In genomic region chr19:6978639-6978974, GRCm38 (mm10) we compare ENCODE assay signal across 8 mouse cellular contexts. TPM values are rescaled to one million over a fixed set of nuclear protein-coding genes. Genes with fewer than 3 reads are reported as not detected.
DNase-seq lines count a peak whose midpoint lies in the region; ATAC-seq and TF ChIP-seq lines count a peak whose summit lies in the region.

No protein-coding gene starts in this region.

- H3K36me3 ChIP-seq in heart, embryonic 16.5 days (ENCODE audit: control insufficient read depth, insufficient read depth) = peaks cover 30% of the 10 kb centered on the region
- peaks cover 17% of the 10 kb centered on the region for H3K36me3 ChIP-seq in hindbrain, embryonic 16.5 days (ENCODE audit: control insufficient read depth, insufficient read depth, low read length)
- peaks cover 26% of the 10 kb centered on the region for H3K36me3 ChIP-seq in midbrain, embryonic 14.5 days (ENCODE audit: control insufficient read depth, insufficient read depth, low read length)
- H3K36me3 ChIP-seq in lung, postnatal 0 days (ENCODE audit: insufficient read depth, low read length) = no peaks in the 10 kb centered on the region

- TF ChIP-seq EP300 in lung, postnatal 0 days (IDR thresholded peaks at IDR 0.05) = no peak

- ATAC-seq in heart, embryonic 16.5 days (replicated peaks; ENCODE audit: extremely low read depth, insufficient read depth, low FRiP score) = no peak
- ATAC-seq in hindbrain, embryonic 16.5 days = no peak
- no peak for ATAC-seq in midbrain, embryonic 14.5 days (ENCODE audit: low FRiP score, low TSS enrichment)
- ATAC-seq in lung, postnatal 0 days = no peak

- TF ChIP-seq CTCF in cortical plate, adult 2 months (IDR thresholded peaks at IDR 0.05; ENCODE audit: extremely low read depth, insufficient read depth, low read length) = no peak
- TF ChIP-seq CTCF in lung, postnatal 0 days (IDR thresholded peaks at IDR 0.05) = no peak

- H3K4me2 ChIP-seq in heart, embryonic 16.5 days (ENCODE audit: low read depth, low read length) = peak overlapping the region; percentile 75
- H3K4me2 ChIP-seq in hindbrain, embryonic 16.5 days (ENCODE audit: low read length) = peak overlapping the region; percentile 73
- H3K4me2 ChIP-seq in midbrain, embryonic 14.5 days (ENCODE audit: low read length) = peak overlapping the region; percentile 75
- no peak overlapping the region for H3K4me2 ChIP-seq in lung, postnatal 0 days (replicated peaks; ENCODE audit: low read depth, low read length)

- H3K27me3 ChIP-seq in heart, embryonic 16.5 days (ENCODE audit: control insufficient read depth, insufficient read depth, low read length) = no peaks in the 10 kb centered on the region
- no peaks in the 10 kb centered on the region for H3K27me3 ChIP-seq in hindbrain, embryonic 16.5 days (replicated peaks; ENCODE audit: control insufficient read depth, insufficient read depth, low read length)
- no peaks in the 10 kb centered on the region for H3K27me3 ChIP-seq in midbrain, embryonic 14.5 days (ENCODE audit: control insufficient read depth, insufficient read depth, low read length)
- H3K27me3 ChIP-seq in lung, postnatal 0 days (replicated peaks; ENCODE audit: insufficient read depth, low read length) = no peaks in the 10 kb centered on the region

- H3K9me3 ChIP-seq in heart, embryonic 16.5 days (replicated peaks; ENCODE audit: control insufficient read depth, low read length) = no peaks in the 10 kb centered on the region
- H3K9me3 ChIP-seq in hindbrain, embryonic 16.5 days (ENCODE audit: control insufficient read depth, low read length) = no peaks in the 10 kb centered on the region
- H3K9me3 ChIP-seq in midbrain, embryonic 14.5 days (ENCODE audit: control insufficient read depth, low read length) = no peaks in the 10 kb centered on the region
- no peaks in the 10 kb centered on the region for H3K9me3 ChIP-seq in lung, postnatal 0 days (ENCODE audit: low read length)

- peak overlapping the region; percentile 61 for H3K4me3 ChIP-seq in heart, embryonic 16.5 days (ENCODE audit: low read length)
- peak overlapping the region; percentile 65 for H3K4me3 ChIP-seq in cortical plate, adult 2 months (ENCODE audit: insufficient read depth, low read length)
- H3K4me3 ChIP-seq in hindbrain, embryonic 16.5 days (ENCODE audit: low read length) = peak overlapping the region; percentile 68
- peak overlapping the region; percentile 66 for H3K4me3 ChIP-seq in midbrain, embryonic 14.5 days (replicated peaks; ENCODE audit: low read depth, low read length)
- no peak overlapping the region for H3K4me3 ChIP-seq in lung, postnatal 0 days (ENCODE audit: low read depth, low read length)

- peak overlapping the region; percentile 81 for H3K9ac ChIP-seq in heart, embryonic 16.5 days (ENCODE audit: low read length)
- peak overlapping the region; percentile 84 for H3K9ac ChIP-seq in hindbrain, embryonic 16.5 days (ENCODE audit: low read depth, low read length)
- H3K9ac ChIP-seq in midbrain, embryonic 14.5 days (replicated peaks; ENCODE audit: low read length) = peak overlapping the region; percentile 75; the same call in 1 of the 2 replicates
- H3K9ac ChIP-seq in lung, postnatal 0 days (replicated peaks; ENCODE audit: low read depth) = no peak overlapping the region

- WGBS in heart, embryonic 16.5 days = 30% methylated on average over 3 of the region's 3 CpGs
- 53% methylated on average over 3 of the region's 3 CpGs for WGBS in hindbrain, embryonic 16.5 days
- WGBS in midbrain, embryonic 14.5 days = 57% methylated on average over 3 of the region's 3 CpGs
- 39% methylated on average over 3 of the region's 3 CpGs for WGBS in lung, postnatal 0 days

- H3K4me1 ChIP-seq in heart, embryonic 16.5 days (ENCODE audit: control insufficient read depth, insufficient read depth, low read length) = peaks cover 40% of the 10 kb centered on the region
- peaks cover 5% of the 10 kb centered on the region; the same call in 1 of the 2 replicates for H3K4me1 ChIP-seq in cortical plate, adult 2 months (ENCODE audit: control insufficient read depth, insufficient read depth, low read length)
- H3K4me1 ChIP-seq in hindbrain, embryonic 16.5 days (ENCODE audit: control insufficient read depth, insufficient read depth, low read depth, low read length) = peaks cover 42% of the 10 kb centered on the region
- H3K4me1 ChIP-seq in midbrain, embryonic 14.5 days (ENCODE audit: control insufficient read depth, insufficient read depth, low read length) = peaks cover 40% of the 10 kb centered on the region
- H3K4me1 ChIP-seq in lung, postnatal 0 days (ENCODE audit: insufficient read depth, low read depth, low read length) = peaks cover 16% of the 10 kb centered on the region

- DNase-seq in heart, adult 18-20 months = no peak
- no peak for DNase-seq in midbrain, embryonic 14.5 days
- DNase-seq in adrenal gland, postnatal 4 days (ENCODE audit: low spot score in 2 of 2) = no peak
- no peak for DNase-seq in layer of hippocampus, postnatal 10 days (ENCODE audit: low spot score in 2 of 2)
- no peak for DNase-seq in lung, postnatal 0 days (ENCODE audit: low spot score)

- peak overlapping the region; percentile 98; the same call in 1 of the 2 replicates for H3K27ac ChIP-seq in heart, embryonic 16.5 days (ENCODE audit: low read length)
- H3K27ac ChIP-seq in cortical plate, adult 2 months (ENCODE audit: insufficient read depth, low read length) = no peak overlapping the region
- H3K27ac ChIP-seq in hindbrain, embryonic 16.5 days (ENCODE audit: low read depth, low read length) = peak overlapping the region; percentile 97; the same call in 1 of the 2 replicates
- peak overlapping the region; percentile 96; the same call in 1 of the 2 replicates for H3K27ac ChIP-seq in midbrain, embryonic 14.5 days (replicated peaks; ENCODE audit: low read depth, low read length)
- no peak overlapping the region for H3K27ac ChIP-seq in lung, postnatal 0 days (ENCODE audit: low read length)

- no peak for TF ChIP-seq POLR2A in cortical plate, adult 2 months (IDR thresholded peaks at IDR 0.05; ENCODE audit: extremely low read depth, insufficient read depth, low read length)

RNA-seq across cellular contexts. Expression of gene Fkbp2, which starts 1.7 kb away (rescaled TPM):
- polyA plus RNA-seq in heart, embryonic 16.5 days (2015; fragmentation: Nextera tagmentation; extraction: Ambion mirVana) = 83.7 and 95.0 TPM in 2 replicates
- 10 to 100 TPM; 18.9 to 19.1 TPM for total RNA-seq in heart, adult 18-20 months (2021)
- polyA plus RNA-seq in cortical plate, adult 2 months (2012; rRNA removed) = 215 and 217 TPM in 2 replicates
- polyA plus RNA-seq in hindbrain, embryonic 16.5 days (2015; fragmentation: Nextera tagmentation; extraction: Ambion mirVana) = 159 and 192 TPM in 2 replicates
- 73.8 and 86.9 TPM in 2 replicates for polyA plus RNA-seq in midbrain, embryonic 14.5 days (2014; fragmentation: Nextera tagmentation; extraction: Ambion mirVana)
- 10 to 100 TPM; 61.6 to 66.4 TPM for total RNA-seq in adrenal gland, postnatal 4 days (2021)
- 10 to 100 TPM; 77.0 to 98.0 TPM for total RNA-seq in layer of hippocampus, postnatal 10 days (2021)
- 105 and 107 TPM in 2 replicates for polyA plus RNA-seq in lung, postnatal 0 days (2015; fragmentation: Nextera tagmentation; extraction: Ambion mirVana)

RNA-seq across cellular contexts. Expression of gene Plcb3, which starts 2.3 kb away (rescaled TPM):
- polyA plus RNA-seq in heart, embryonic 16.5 days (2015; fragmentation: Nextera tagmentation; extraction: Ambion mirVana) = 16.8 and 21.1 TPM in 2 replicates
- 10 to 100 TPM; 14.7 TPM for total RNA-seq in heart, adult 18-20 months (2021)
- 17.4 and 18.4 TPM in 2 replicates for polyA plus RNA-seq in cortical plate, adult 2 months (2012; rRNA removed)
- polyA plus RNA-seq in hindbrain, embryonic 16.5 days (2015; fragmentation: Nextera tagmentation; extraction: Ambion mirVana) = 13.1 and 13.8 TPM in 2 replicates
- polyA plus RNA-seq in midbrain, embryonic 14.5 days (2014; fragmentation: Nextera tagmentation; extraction: Ambion mirVana) = 6.3 and 8.8 TPM in 2 replicates
- total RNA-seq in adrenal gland, postnatal 4 days (2021) = 10 to 100 TPM; 63.7 to 66.2 TPM
- 10 to 100 TPM; 16.4 to 18.4 TPM for total RNA-seq in layer of hippocampus, postnatal 10 days (2021)
- polyA plus RNA-seq in lung, postnatal 0 days (2015; fragmentation: Nextera tagmentation; extraction: Ambion mirVana) = 33.6 and 40.7 TPM in 2 replicates

RNA-seq across cellular contexts. Expression of gene Ppp1r14b, which starts 3.8 kb away (rescaled TPM):
- 68.9 and 104 TPM in 2 replicates for polyA plus RNA-seq in heart, embryonic 16.5 days (2015; fragmentation: Nextera tagmentation; extraction: Ambion mirVana)
- 10 to 100 TPM; 78.3 to 95.2 TPM for total RNA-seq in heart, adult 18-20 months (2021)
- 48.3 and 49.4 TPM in 2 replicates for polyA plus RNA-seq in cortical plate, adult 2 months (2012; rRNA removed)
- 89.4 and 96.8 TPM in 2 replicates for polyA plus RNA-seq in hindbrain, embryonic 16.5 days (2015; fragmentation: Nextera tagmentation; extraction: Ambion mirVana)
- polyA plus RNA-seq in midbrain, embryonic 14.5 days (2014; fragmentation: Nextera tagmentation; extraction: Ambion mirVana) = 198 and 257 TPM in 2 replicates
- total RNA-seq in adrenal gland, postnatal 4 days (2021) = 100 to 1,000 TPM; 292 to 312 TPM
- 100 to 1,000 TPM; 126 to 139 TPM for total RNA-seq in layer of hippocampus, postnatal 10 days (2021)
- polyA plus RNA-seq in lung, postnatal 0 days (2015; fragmentation: Nextera tagmentation; extraction: Ambion mirVana) = 60.5 and 62.7 TPM in 2 replicates

RNA-seq across cellular contexts. Expression of gene Vegfb, which starts 8.8 kb away (rescaled TPM):
- 123 and 171 TPM in 2 replicates for polyA plus RNA-seq in heart, embryonic 16.5 days (2015; fragmentation: Nextera tagmentation; extraction: Ambion mirVana)
- 100 to 1,000 TPM; 462 to 481 TPM for total RNA-seq in heart, adult 18-20 months (2021)
- 99.6 and 107 TPM in 2 replicates for polyA plus RNA-seq in cortical plate, adult 2 months (2012; rRNA removed)
- polyA plus RNA-seq in hindbrain, embryonic 16.5 days (2015; fragmentation: Nextera tagmentation; extraction: Ambion mirVana) = 49.6 and 71.2 TPM in 2 replicates
- polyA plus RNA-seq in midbrain, embryonic 14.5 days (2014; fragmentation: Nextera tagmentation; extraction: Ambion mirVana) = 33.1 and 47.3 TPM in 2 replicates
- 10 to 100 TPM; 88.6 to 89.2 TPM for total RNA-seq in adrenal gland, postnatal 4 days (2021)
- 10 to 100 TPM; 79.5 to 82.1 TPM for total RNA-seq in layer of hippocampus, postnatal 10 days (2021)
- 27.1 and 28.1 TPM in 2 replicates for polyA plus RNA-seq in lung, postnatal 0 days (2015; fragmentation: Nextera tagmentation; extraction: Ambion mirVana)

RNA-seq across cellular contexts. Expression of gene Dnajc4, which starts 13.8 kb away (rescaled TPM):
- 40.3 and 44.1 TPM in 2 replicates for polyA plus RNA-seq in heart, embryonic 16.5 days (2015; fragmentation: Nextera tagmentation; extraction: Ambion mirVana)
- 10 to 100 TPM; 54.6 to 55.1 TPM for total RNA-seq in heart, adult 18-20 months (2021)
- polyA plus RNA-seq in cortical plate, adult 2 months (2012; rRNA removed) = 39.1 and 40.3 TPM in 2 replicates
- 22.7 and 24.8 TPM in 2 replicates for polyA plus RNA-seq in hindbrain, embryonic 16.5 days (2015; fragmentation: Nextera tagmentation; extraction: Ambion mirVana)
- 23.1 and 26.7 TPM in 2 replicates for polyA plus RNA-seq in midbrain, embryonic 14.5 days (2014; fragmentation: Nextera tagmentation; extraction: Ambion mirVana)
- total RNA-seq in adrenal gland, postnatal 4 days (2021) = 10 to 100 TPM; 35.3 to 37.6 TPM
- total RNA-seq in layer of hippocampus, postnatal 10 days (2021) = 10 to 100 TPM; 18.1 to 21.5 TPM
- 32.7 and 33.2 TPM in 2 replicates for polyA plus RNA-seq in lung, postnatal 0 days (2015; fragmentation: Nextera tagmentation; extraction: Ambion mirVana)

Comparison
In these comparisons a context has a peak if more than half of its experiments do, and no peak if none do; other contexts are left out.
1. H3K27ac ChIP-seq: peak in heart, embryonic 16.5 days (single experiment), hindbrain, embryonic 16.5 days (single experiment) and midbrain, embryonic 14.5 days (single experiment); none in cortical plate, adult 2 months (single experiment) and lung, postnatal 0 days (single experiment).